In genomic region chr7:49768509-49768908, GRCm38 (mm10) we compare ENCODE assay signal across 27 mouse cellular contexts. TPM values are rescaled to one million over a fixed set of nuclear protein-coding genes. Genes with fewer than 3 reads are reported as not detected.
DNase-seq lines count a peak whose midpoint lies in the region; ATAC-seq lines count a peak whose summit lies in the region.
"Had no signal": no experiment of that assay in that cellular context is flagged by ENCODE, and none has a peak within 500 bp of the region (broad histone marks: within the 10 kb centered on the region; RNA-seq: fewer than 3 reads in every experiment).

No protein-coding gene starts in this region.

- WGBS in midbrain, embryonic 11.5 days, result 16% methylated on average over 9 of the region's 9 CpGs
- WGBS in midbrain, embryonic 13.5 days, result 13% methylated on average over 9 of the region's 9 CpGs
- WGBS in midbrain, embryonic 16.5 days, result 11% methylated on average over 9 of the region's 9 CpGs
- 64% methylated on average over 9 of the region's 9 CpGs for WGBS in kidney, embryonic 15.5 days

- peak; percentile 90 for DNase-seq in midbrain, embryonic 11.5 days (ENCODE audit: low spot score, missing footprints)
- no peak for DNase-seq in kidney, postnatal 10 days
- no peak for DNase-seq in lung, postnatal 10 days
- DNase-seq: adrenal gland, adult 8-10 months; adrenal gland, postnatal 36 days; cerebellum, adult 11 months; cerebellum, adult 2 months; cerebellum, adult 9-11 months; cerebellum, postnatal 25 days; forebrain, postnatal 0 days; gastrocnemius, adult 2 months; gastrocnemius, postnatal 14 days; heart, adult 18-20 months; heart, postnatal 10 days; heart, postnatal 36 days had no signal

- peak; percentile 91 for ATAC-seq in midbrain, embryonic 11.5 days (ENCODE audit: low FRiP score)
- ATAC-seq in midbrain, embryonic 13.5 days, result peak; percentile 87
- ATAC-seq in midbrain, embryonic 16.5 days, result peak; percentile 39; the same call in 1 of the 2 replicates
- no peak for ATAC-seq in kidney, embryonic 15.5 days (replicated peaks; ENCODE audit: low FRiP score)
- ATAC-seq: CD4-positive, CD25-positive, alpha-beta regulatory T cell, adult 4 months; forebrain, embryonic 14.5 days; forebrain, postnatal 0 days; hindbrain, postnatal 0 days had no signal

- H3K4me3 ChIP-seq in midbrain, embryonic 11.5 days (ENCODE audit: low read depth, low read length), result no peak overlapping the region
- no peak overlapping the region for H3K4me3 ChIP-seq in midbrain, embryonic 13.5 days (replicated peaks)
- H3K4me3 ChIP-seq in midbrain, embryonic 16.5 days (ENCODE audit: low read depth, low read length), result no peak overlapping the region
- H3K4me3 ChIP-seq in kidney, embryonic 15.5 days (replicated peaks), result no peak overlapping the region
- H3K4me3 ChIP-seq: embryonic facial prominence, embryonic 12.5 days; embryonic facial prominence, embryonic 15.5 days; gastrocnemius, adult 2 months; heart, embryonic 12.5 days; heart, embryonic 15.5 days; hindbrain, embryonic 10.5 days; hindbrain, embryonic 13.5 days had no signal

- no peak overlapping the region for H3K9ac ChIP-seq in midbrain, embryonic 11.5 days (ENCODE audit: low read length)
- H3K9ac ChIP-seq in midbrain, embryonic 13.5 days (replicated peaks), result no peak overlapping the region
- H3K9ac ChIP-seq in midbrain, embryonic 16.5 days (ENCODE audit: low read depth, low read length), result no peak overlapping the region
- no peak overlapping the region for H3K9ac ChIP-seq in kidney, embryonic 15.5 days
- H3K9ac ChIP-seq: embryonic facial prominence, embryonic 12.5 days; embryonic facial prominence, embryonic 15.5 days; forebrain, postnatal 0 days; heart, embryonic 12.5 days; heart, embryonic 15.5 days; hindbrain, embryonic 13.5 days had no signal

- H3K27me3 ChIP-seq in midbrain, embryonic 11.5 days (ENCODE audit: control insufficient read depth, insufficient read depth, low read length), result no peaks in the 10 kb centered on the region
- peaks cover 58% of the 10 kb centered on the region for H3K27me3 ChIP-seq in midbrain, embryonic 13.5 days
- H3K27me3 ChIP-seq in midbrain, embryonic 16.5 days (ENCODE audit: control insufficient read depth, insufficient read depth, low read depth, low read length), result no peaks in the 10 kb centered on the region
- H3K27me3 ChIP-seq in kidney, embryonic 15.5 days, result no peaks in the 10 kb centered on the region
- H3K27me3 ChIP-seq: embryonic facial prominence, embryonic 12.5 days; embryonic facial prominence, embryonic 15.5 days; heart, embryonic 12.5 days; heart, embryonic 15.5 days had no signal

- no peaks in the 10 kb centered on the region for H3K36me3 ChIP-seq in midbrain, embryonic 11.5 days (ENCODE audit: control insufficient read depth, insufficient read depth, low read length)
- H3K36me3 ChIP-seq in midbrain, embryonic 13.5 days, result no peaks in the 10 kb centered on the region
- H3K36me3 ChIP-seq in midbrain, embryonic 16.5 days (ENCODE audit: control insufficient read depth, insufficient read depth, low read length), result no peaks in the 10 kb centered on the region
- no peaks in the 10 kb centered on the region for H3K36me3 ChIP-seq in kidney, embryonic 15.5 days
- H3K36me3 ChIP-seq: embryonic facial prominence, embryonic 12.5 days; embryonic facial prominence, embryonic 15.5 days; heart, embryonic 12.5 days; heart, embryonic 15.5 days; hindbrain, embryonic 10.5 days; hindbrain, embryonic 13.5 days had no signal

- no peak overlapping the region for H3K4me2 ChIP-seq in midbrain, embryonic 11.5 days
- H3K4me2 ChIP-seq in midbrain, embryonic 13.5 days (replicated peaks), result peak overlapping the region; percentile 19; the same call in 1 of the 2 replicates
- peak overlapping the region; percentile 10; the same call in 1 of the 2 replicates for H3K4me2 ChIP-seq in midbrain, embryonic 16.5 days (ENCODE audit: low read length)
- no peak overlapping the region for H3K4me2 ChIP-seq in kidney, embryonic 15.5 days
- H3K4me2 ChIP-seq: embryonic facial prominence, embryonic 12.5 days; embryonic facial prominence, embryonic 15.5 days; heart, embryonic 12.5 days; heart, embryonic 15.5 days; hindbrain, embryonic 13.5 days had no signal

- no peaks in the 10 kb centered on the region for H3K9me3 ChIP-seq in midbrain, embryonic 11.5 days (ENCODE audit: control insufficient read depth, low read length)
- no peaks in the 10 kb centered on the region for H3K9me3 ChIP-seq in midbrain, embryonic 13.5 days
- H3K9me3 ChIP-seq in midbrain, embryonic 16.5 days (replicated peaks; ENCODE audit: control insufficient read depth, low read length, poor library complexity, severe bottlenecking), result no peaks in the 10 kb centered on the region
- H3K9me3 ChIP-seq in kidney, embryonic 15.5 days (replicated peaks), result no peaks in the 10 kb centered on the region
- H3K9me3 ChIP-seq: embryonic facial prominence, embryonic 12.5 days; embryonic facial prominence, embryonic 15.5 days; heart, embryonic 12.5 days; heart, embryonic 15.5 days; hindbrain, embryonic 10.5 days; hindbrain, embryonic 13.5 days had no signal

- H3K4me1 ChIP-seq in midbrain, embryonic 11.5 days (ENCODE audit: control insufficient read depth, insufficient read depth, low read length), result peaks cover 3% of the 10 kb centered on the region; the same call in 1 of the 2 replicates
- H3K4me1 ChIP-seq in midbrain, embryonic 13.5 days (replicated peaks), result peaks cover 17% of the 10 kb centered on the region
- peaks cover 4% of the 10 kb centered on the region for H3K4me1 ChIP-seq in midbrain, embryonic 16.5 days (ENCODE audit: control insufficient read depth, insufficient read depth, low read length)
- H3K4me1 ChIP-seq in kidney, embryonic 15.5 days, result no peaks in the 10 kb centered on the region
- H3K4me1 ChIP-seq: embryonic facial prominence, embryonic 12.5 days; embryonic facial prominence, embryonic 15.5 days; hindbrain, embryonic 10.5 days; hindbrain, embryonic 13.5 days had no signal

- no peak overlapping the region for H3K27ac ChIP-seq in midbrain, embryonic 11.5 days (ENCODE audit: low read depth, low read length)
- no peak overlapping the region for H3K27ac ChIP-seq in midbrain, embryonic 13.5 days
- no peak overlapping the region for H3K27ac ChIP-seq in midbrain, embryonic 16.5 days (ENCODE audit: low read length)
- no peak overlapping the region for H3K27ac ChIP-seq in kidney, embryonic 15.5 days
- H3K27ac ChIP-seq: embryonic facial prominence, embryonic 12.5 days; embryonic facial prominence, embryonic 15.5 days; gastrocnemius, adult 2 months; heart, embryonic 15.5 days; hindbrain, embryonic 10.5 days; hindbrain, embryonic 13.5 days; hindbrain, postnatal 0 days had no signal

RNA-seq across cellular contexts. Expression of gene Htatip2, which starts 9.6 kb away (rescaled TPM):
- polyA plus RNA-seq in midbrain, embryonic 11.5 days (2014; fragmentation: Nextera tagmentation; extraction: Ambion mirVana), result 11.1 and 12.1 TPM in 2 replicates
- 3.5 and 4.5 TPM in 2 replicates for polyA plus RNA-seq in midbrain, embryonic 13.5 days (2015; fragmentation: Nextera tagmentation; extraction: Ambion mirVana)
- polyA plus RNA-seq in midbrain, embryonic 16.5 days (2015; fragmentation: Nextera tagmentation; extraction: Ambion mirVana), result 2.9 and 3.4 TPM in 2 replicates
- polyA plus RNA-seq in kidney, embryonic 15.5 days (2015; fragmentation: Nextera tagmentation; extraction: Ambion mirVana), result 8.3 and 8.6 TPM in 2 replicates

RNA-seq across cellular contexts. Expression of gene Prmt3, which starts 9.6 kb away (rescaled TPM):
- 82.0 and 93.2 TPM in 2 replicates for polyA plus RNA-seq in midbrain, embryonic 11.5 days (2014; fragmentation: Nextera tagmentation; extraction: Ambion mirVana)
- 50.6 and 54.2 TPM in 2 replicates for polyA plus RNA-seq in midbrain, embryonic 13.5 days (2015; fragmentation: Nextera tagmentation; extraction: Ambion mirVana)
- 43.9 and 47.4 TPM in 2 replicates for polyA plus RNA-seq in midbrain, embryonic 16.5 days (2015; fragmentation: Nextera tagmentation; extraction: Ambion mirVana)
- polyA plus RNA-seq in kidney, embryonic 15.5 days (2015; fragmentation: Nextera tagmentation; extraction: Ambion mirVana), result 62.5 and 65.8 TPM in 2 replicates

Comparison
In these comparisons a context has a peak if more than half of its experiments do, and no peak if none do; other contexts are left out.
1. H3K4me2 ChIP-seq: peak in midbrain, embryonic 13.5 days (single experiment) and midbrain, embryonic 16.5 days (single experiment); none in midbrain, embryonic 11.5 days (single experiment) and kidney, embryonic 15.5 days (single experiment).